Mouse (Mus musculus) kidney, embryonic 14.5 days (tissue): Measurements from ENCODE around the gene Esyt1. TPM values are rescaled to one million over a fixed set of nuclear protein-coding genes. Genes with fewer than 3 reads are reported as not detected.
"Not testable (repeated sequence)": the region's sequence is repeated elsewhere in the genome, so short reads cannot be mapped to it uniquely, and the experiment has no call there.

ENCODE experiments used
- ATAC-seq: fragments of 200-750 bp; cut with Nextera tagmentation; 2 replicates; pipeline ENCODE4 v1.8.0; 2017; ENCODE audit warnings: moderate number of reproducible peaks, mild to moderate bottlenecking, moderate TSS enrichment, moderate library complexity; ENCODE audit not compliant: low FRiP score, low TSS enrichment
- H3K27ac ChIP-seq: fragments of 300-500 bp; sonication (generic); 2 replicates; pipeline ENCODE4 v1.5.1; 2014; ENCODE audit warnings: low read depth, mild to moderate bottlenecking, low read length, moderate library complexity, mixed read lengths
- H3K27me3 ChIP-seq: fragments of 300-500 bp; sonication (generic); 2 replicates; pipeline ENCODE4 v1.6.1; 2014; ENCODE audit warnings: mild to moderate bottlenecking, low read length; ENCODE audit not compliant: control insufficient read depth, insufficient read depth
- H3K36me3 ChIP-seq: fragments of 300-500 bp; sonication (generic); 2 replicates; pipeline ENCODE4 v1.6.1; 2014; ENCODE audit warnings: low read length, mixed read lengths; ENCODE audit not compliant: control insufficient read depth, insufficient read depth
- H3K4me1 ChIP-seq: fragments of 300-500 bp; sonication (generic); 2 replicates; pipeline ENCODE4 v1.6.1; 2014; ENCODE audit warnings: low read length, mixed read lengths; ENCODE audit not compliant: control insufficient read depth, insufficient read depth
- H3K4me2 ChIP-seq: fragments of 300-500 bp; sonication (generic); replicated peaks from 2 replicates; pipeline ENCODE4 v1.6.1; 2014; ENCODE audit warnings: low read depth, mild to moderate bottlenecking, low read length
- H3K4me3 ChIP-seq: fragments of 300-500 bp; sonication (generic); 2 replicates; pipeline ENCODE4 v1.5.1; 2014; ENCODE audit warnings: mild to moderate bottlenecking, low read length
- H3K9ac ChIP-seq: fragments of 300-500 bp; sonication (generic); 2 replicates; pipeline ENCODE4 v1.6.1; 2014; ENCODE audit warnings: low read depth, mild to moderate bottlenecking, low read length, moderate library complexity
- H3K9me3 ChIP-seq: fragments of 300-500 bp; sonication (generic); 2 replicates; pipeline ENCODE4 v1.6.1; 2016; ENCODE audit warnings: low read length; ENCODE audit not compliant: control insufficient read depth
- WGBS: fragments of 180-500 bp; shearing (Covaris S2); extraction: QIAGEN DNeasy Blood & Tissue Kit; methylation state at CpG from one replicate; pipeline ENCODE4 v1.1.7; 2014; 5-methylcytosine and 5-hydroxymethylcytosine counted together
- polyA plus RNA-seq: library from polyadenylated mRNA; unstranded; fragments of >200 nt; fragmentation: Nextera tagmentation; extraction: Ambion mirVana; gene quantifications from 2 replicates; pipeline ENCODE4 v1.2.1, GENCODE M21; 2014

Esyt1 gene
- 9.9 and 16.1 TPM in 2 replicates for polyA plus RNA-seq

DNA sequence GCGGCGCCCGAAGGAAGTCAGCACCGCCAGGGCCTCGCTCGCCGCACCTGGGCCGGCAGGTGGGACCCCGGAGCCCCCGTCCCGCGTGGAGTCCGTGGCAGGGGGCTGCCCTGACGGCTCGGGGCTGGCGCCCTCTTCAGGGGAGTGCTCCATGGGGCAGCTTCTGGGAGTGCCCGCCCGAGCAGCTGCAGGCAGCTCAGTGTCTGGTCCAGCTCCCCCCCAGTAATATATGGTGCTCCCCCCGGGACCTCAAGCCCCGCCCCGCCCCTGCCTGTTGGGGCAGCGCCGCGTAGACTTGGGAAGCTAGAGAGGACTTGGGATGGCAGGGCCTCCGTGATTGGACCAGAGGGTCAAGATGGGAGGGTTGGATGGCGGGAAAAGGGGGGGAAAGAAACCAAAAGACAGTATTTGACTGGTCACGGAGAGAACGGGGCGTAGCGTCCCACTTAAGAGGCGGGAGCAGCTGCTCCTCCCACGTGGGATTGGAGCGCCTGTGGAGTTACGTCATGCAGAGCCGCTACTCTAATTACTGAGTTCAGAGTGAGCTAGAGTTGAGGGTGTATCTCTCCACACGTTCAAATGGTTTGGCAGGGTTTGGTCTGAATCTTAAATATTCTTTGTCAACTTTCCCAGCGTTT, at the start of gene Esyt1:
Gene Esyt1, minus strand, starts transcription at position 201 of the 638 bp plus-strand sequence.
- Histone ChIP-seq H3K4me1 (0 out of 2 replicates have a peak, but pooled peaks cover 8% of the 10 kb centered on the region), H3K27ac (peak within 1 kb of the TSS; percentile 18; the same call in 1 of the 2 replicates), H3K4me3 (peak within 1 kb of the TSS; percentile 70), H3K4me2 (peak within 1 kb of the TSS; percentile 99), H3K27me3 (peaks cover 7% of the 10 kb centered on the region), H3K9me3 (no peaks in the 10 kb centered on the region), H3K9ac (peak within 1 kb of the TSS; percentile 61), H3K36me3 (no peaks in the 10 kb centered on the region; the same call in 1 of the 2 replicates)
- ATAC-seq = peak; percentile 98
- under 1% methylated on average over 37 of the region's 37 CpGs for WGBS

DNA sequence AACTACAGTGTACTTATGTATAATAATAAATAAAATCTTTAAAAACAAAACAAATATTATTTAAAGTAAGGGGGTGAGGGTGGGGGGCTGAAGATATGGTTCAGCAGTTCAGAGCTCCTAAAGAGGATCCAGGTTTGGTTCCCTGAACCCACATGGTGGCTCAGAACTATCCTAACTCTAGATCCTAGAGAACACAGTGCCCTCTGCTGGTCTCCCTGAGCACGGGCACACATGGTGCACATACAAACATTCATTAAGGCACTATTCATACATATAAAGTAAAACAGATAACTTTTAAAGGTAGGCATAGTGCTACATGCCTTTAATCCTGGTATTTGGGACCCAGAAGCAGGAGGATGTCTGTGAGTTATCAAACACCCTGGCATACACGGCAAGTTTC, 49.4 kb upstream of the Esyt1 start:
- 94% methylated on average over 2 of the region's 2 CpGs for WGBS
- Histone ChIP-seq H3K27ac (no peak overlapping the region), H3K4me1 (no peaks in the 10 kb centered on the region), H3K9ac (no peak overlapping the region), H3K4me2 (no peak overlapping the region), H3K4me3 (no peak overlapping the region), H3K36me3 (peaks cover under 1% of the 10 kb centered on the region; the same call in 1 of the 2 replicates), H3K27me3 (no peaks in the 10 kb centered on the region), H3K9me3 (no peaks in the 10 kb centered on the region)
- ATAC-seq = no peak

DNA sequence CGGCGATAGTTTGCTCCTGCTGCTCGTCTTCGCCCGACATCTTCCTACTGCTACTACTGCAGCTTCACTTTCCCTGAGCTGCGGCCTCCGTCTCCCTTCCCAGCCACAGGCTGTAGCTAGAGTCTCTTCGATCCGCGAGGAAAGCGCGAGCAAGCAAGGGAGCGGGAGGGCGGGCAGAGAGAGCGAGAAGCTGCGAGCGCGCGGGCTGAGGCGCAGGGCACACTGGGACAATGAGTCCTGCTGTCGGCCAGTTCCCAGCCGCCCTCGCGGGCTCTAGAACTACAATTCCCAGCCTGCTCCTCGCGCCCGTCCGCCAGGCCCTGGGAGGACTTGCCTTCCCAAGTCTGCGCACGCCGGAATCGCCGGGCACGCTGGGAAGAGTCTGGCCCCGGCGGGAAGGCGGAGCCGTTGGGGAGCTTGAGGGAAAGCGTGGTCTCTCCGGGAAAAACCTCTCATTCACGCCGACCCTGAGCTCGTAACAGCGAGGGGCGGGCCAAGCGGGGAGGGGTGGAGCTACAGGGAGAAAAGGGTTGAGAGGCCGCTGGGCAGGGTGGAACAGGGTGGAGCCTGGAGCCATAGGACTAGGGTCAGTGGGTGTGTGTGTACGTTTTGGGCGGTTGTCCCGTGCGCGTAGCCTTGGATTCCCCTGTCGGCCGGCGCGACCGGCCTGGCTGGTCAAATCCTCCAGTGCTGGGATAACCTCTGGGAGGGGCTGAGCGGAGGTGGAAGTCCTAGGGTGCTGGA, 40.3 kb upstream of the Esyt1 start, which contains the start of gene Pa2g4:
Gene Pa2g4, minus strand, starts transcription at position 200 of the 744 bp plus-strand sequence.
- Histone ChIP-seq H3K27ac (peak within 1 kb of the TSS; percentile 92), H3K36me3 (peaks cover 27% of the 10 kb centered on the region), H3K4me2 (peak within 1 kb of the TSS; percentile 64), H3K9me3 (no peaks in the 10 kb centered on the region), H3K4me3 (peak within 1 kb of the TSS; percentile 74), H3K9ac (peak within 1 kb of the TSS; percentile 92), H3K4me1 (0 out of 2 replicates have a peak, but pooled peaks cover 11% of the 10 kb centered on the region), H3K27me3 (no peaks in the 10 kb centered on the region)
- peak; percentile 98 for ATAC-seq
- WGBS = under 1% methylated on average over 58 of the region's 58 CpGs

DNA sequence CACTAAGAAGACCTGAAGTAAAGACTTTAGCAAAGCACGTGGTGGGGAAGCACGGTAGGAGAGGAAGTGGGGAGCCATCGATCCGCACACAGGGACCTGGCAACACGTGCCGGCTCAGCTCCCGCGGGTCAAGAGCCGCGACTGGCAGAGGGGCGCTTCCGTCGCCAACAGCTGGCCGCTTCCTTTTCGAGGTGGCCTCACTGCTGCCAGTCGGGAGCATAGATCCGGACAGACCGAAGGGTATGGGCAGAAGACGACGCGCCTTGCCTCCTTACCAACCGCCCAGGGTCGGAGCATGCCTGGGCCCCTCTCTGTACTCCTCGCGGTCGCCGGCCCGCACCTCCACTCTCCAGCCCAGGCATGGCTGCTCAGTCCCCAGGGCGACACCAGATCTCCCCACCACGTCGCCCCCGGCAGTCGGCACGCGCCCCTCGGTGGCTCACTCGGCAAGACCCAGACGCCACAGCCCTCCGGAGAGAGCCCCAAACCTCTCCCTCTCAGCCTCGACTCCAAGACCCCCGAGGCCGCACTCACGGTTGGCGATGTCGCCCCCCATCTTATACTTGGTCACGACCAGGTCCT, 39.6 kb upstream of the Esyt1 start:
- no peaks in the 10 kb centered on the region for H3K9me3 ChIP-seq
- peak overlapping the region; percentile 86 for H3K27ac ChIP-seq
- peak overlapping the region; percentile 92 for H3K9ac ChIP-seq
- 1% methylated on average over 45 of the region's 46 CpGs for WGBS
- H3K36me3 ChIP-seq = peaks cover 33% of the 10 kb centered on the region
- peak overlapping the region; percentile 64 for H3K4me2 ChIP-seq
- no peaks in the 10 kb centered on the region for H3K27me3 ChIP-seq
- peak; percentile 47 for ATAC-seq
- H3K4me3 ChIP-seq = peak overlapping the region; percentile 74
- 0 out of 2 replicates have a peak, but pooled peaks cover 11% of the 10 kb centered on the region for H3K4me1 ChIP-seq

DNA sequence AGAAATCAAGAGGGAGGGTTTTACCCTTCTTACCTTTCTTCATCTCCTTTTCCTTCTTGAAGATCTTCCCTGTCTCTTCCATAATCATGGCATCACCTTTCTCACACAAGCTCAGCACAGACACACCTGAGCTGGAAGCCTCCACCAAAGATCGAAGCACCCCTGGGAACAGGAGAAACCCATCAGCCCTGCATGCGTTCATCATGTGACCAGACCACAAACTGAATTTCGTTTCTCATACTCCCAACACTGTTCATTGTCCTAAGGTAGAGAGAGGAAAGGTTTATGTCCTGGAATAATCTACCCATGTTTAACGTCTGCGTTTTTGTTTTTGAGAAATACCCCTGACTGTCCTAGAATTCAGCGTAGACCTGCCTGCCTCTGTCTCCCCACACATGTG, 37.9 kb upstream of the Esyt1 start:
- Histone ChIP-seq H3K27ac (no peak overlapping the region), H3K9me3 (no peaks in the 10 kb centered on the region), H3K27me3 (no peaks in the 10 kb centered on the region), H3K4me3 (no peak overlapping the region; the same call in 1 of the 2 replicates), H3K4me2 (peak overlapping the region; percentile 64; the same call in 1 of the 2 replicates), H3K36me3 (peaks cover 49% of the 10 kb centered on the region), H3K9ac (no peak overlapping the region; the same call in 1 of the 2 replicates), H3K4me1 (0 out of 2 replicates have a peak, but pooled peaks cover 11% of the 10 kb centered on the region)
- ATAC-seq = no peak
- WGBS = 86% methylated on average over 6 of the region's 6 CpGs

DNA sequence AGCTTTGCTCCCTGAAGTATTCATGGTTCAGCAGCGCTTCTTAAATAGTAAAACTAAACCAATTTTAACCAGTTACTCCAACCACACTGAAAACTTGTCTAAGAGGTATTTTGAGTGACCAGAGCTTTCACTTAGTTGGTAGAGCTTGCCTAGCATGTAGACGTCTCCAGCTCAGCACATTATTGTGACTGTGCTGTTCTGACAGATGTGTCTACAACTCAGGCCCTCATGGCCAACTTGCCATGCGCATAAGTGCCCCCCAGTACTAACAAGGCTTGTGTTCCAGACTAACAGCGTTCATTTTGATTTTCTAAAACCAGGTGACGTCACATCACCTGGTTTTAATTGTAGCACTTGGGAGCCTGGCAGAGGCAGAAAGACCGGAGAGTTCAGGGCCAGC, 31.3 kb upstream of the Esyt1 start:
- Histone ChIP-seq H3K4me3 (no peak overlapping the region), H3K4me2 (no peak overlapping the region), H3K27me3 (no peaks in the 10 kb centered on the region), H3K4me1 (no peaks in the 10 kb centered on the region), H3K27ac (no peak overlapping the region), H3K36me3 (peaks cover 51% of the 10 kb centered on the region), H3K9me3 (no peaks in the 10 kb centered on the region), H3K9ac (no peak overlapping the region)
- WGBS = 89% methylated on average over 6 of the region's 6 CpGs
- no peak for ATAC-seq

DNA sequence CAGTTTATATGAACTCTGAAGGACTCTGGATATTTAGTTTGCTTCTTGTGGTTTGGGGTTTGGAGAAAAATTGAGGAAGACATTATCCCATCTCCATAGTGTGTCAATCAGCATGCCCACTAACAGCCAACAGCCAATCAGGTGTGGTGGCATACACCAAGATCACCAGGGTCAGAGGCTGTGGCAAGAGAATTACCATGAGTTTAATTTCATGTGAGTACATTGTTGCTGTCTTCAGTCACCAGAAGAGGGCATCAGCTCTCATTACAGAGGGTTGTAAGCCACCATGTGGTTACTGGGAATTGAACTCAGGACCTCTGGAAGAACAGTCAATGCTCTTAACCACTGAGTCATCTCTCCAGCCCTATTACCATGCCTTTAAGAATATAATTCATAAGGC, 30.6 kb upstream of the Esyt1 start:
- no peaks in the 10 kb centered on the region for H3K4me1 ChIP-seq
- H3K9me3 ChIP-seq = no peaks in the 10 kb centered on the region
- no peak overlapping the region for H3K4me2 ChIP-seq
- no peak overlapping the region for H3K9ac ChIP-seq
- no peak for ATAC-seq
- no peak overlapping the region for H3K27ac ChIP-seq
- no peak overlapping the region for H3K4me3 ChIP-seq
- peaks cover 45% of the 10 kb centered on the region for H3K36me3 ChIP-seq
- H3K27me3 ChIP-seq = no peaks in the 10 kb centered on the region

DNA sequence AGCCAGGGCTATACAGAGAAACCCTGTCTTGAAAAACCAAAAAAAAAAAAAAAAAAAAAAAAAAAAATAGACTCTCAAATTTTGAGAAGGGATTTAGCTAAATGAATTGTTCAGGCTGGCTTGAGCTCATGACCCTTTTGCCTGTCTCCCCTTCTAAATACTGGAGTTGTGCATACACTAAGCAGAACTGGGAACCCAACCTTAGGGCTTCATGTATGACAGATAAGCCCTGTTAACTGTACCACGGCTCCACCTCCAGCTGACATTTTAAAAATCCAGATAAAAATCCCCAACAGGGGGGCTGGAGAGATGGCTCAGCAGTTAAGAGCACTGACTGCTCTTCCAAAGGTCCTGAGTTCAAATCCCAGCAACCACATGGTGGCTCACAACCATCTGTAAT, 29.9 kb upstream of the Esyt1 start:
- not testable (repeated sequence) for H3K4me2 ChIP-seq, H3K27me3 ChIP-seq, H3K27ac ChIP-seq, ATAC-seq, H3K4me3 ChIP-seq, H3K9me3 ChIP-seq, H3K9ac ChIP-seq, H3K4me1 ChIP-seq
- peaks cover 37% of the 10 kb centered on the region for H3K36me3 ChIP-seq
- 85% methylated on average over 1 of the region's 1 CpGs for WGBS
